Mouse (Mus musculus) heart, embryonic 12.5 days (tissue): ENCODE measurements around the gene Gnat2. TPM values are rescaled to one million over a fixed set of nuclear protein-coding genes. Genes with fewer than 3 reads are reported as not detected.
A peak's percentile ranks its signal among the peaks of the same experiment; 100 is the strongest.

Experiments
- ATAC-seq: fragments of 200-750 bp; cut with Nextera tagmentation; 2 replicates; pipeline ENCODE4 v1.8.0; 2017; ENCODE audit warnings: moderate TSS enrichment, moderate library complexity; ENCODE audit not compliant: insufficient number of reproducible peaks, low FRiP score
- H3K27ac ChIP-seq: fragments of 300-500 bp; sonication (generic); 2 replicates; pipeline ENCODE4 v1.5.1; 2016; ENCODE audit warnings: mild to moderate bottlenecking, moderate library complexity; ENCODE audit not compliant: poor library complexity, severe bottlenecking
- H3K27me3 ChIP-seq: fragments of 300-500 bp; sonication (generic); replicated peaks from 2 replicates; pipeline ENCODE4 v1.6.1; 2016; ENCODE audit warnings: mild to moderate bottlenecking, moderate library complexity
- H3K36me3 ChIP-seq: fragments of 300-500 bp; sonication (generic); 2 replicates; pipeline ENCODE4 v1.6.1; 2016; ENCODE audit warnings: mild to moderate bottlenecking, moderate library complexity
- H3K4me1 ChIP-seq: fragments of 300-500 bp; sonication (generic); replicated peaks from 2 replicates; pipeline ENCODE4 v1.6.1; 2016; ENCODE audit warnings: mild to moderate bottlenecking
- H3K4me2 ChIP-seq: fragments of 300-500 bp; sonication (generic); 2 replicates; pipeline ENCODE4 v1.6.1; 2016; ENCODE audit warnings: mild to moderate bottlenecking, moderate library complexity
- H3K4me3 ChIP-seq: fragments of 300-500 bp; sonication (generic); 2 replicates; pipeline ENCODE4 v1.5.1; 2016; ENCODE audit warnings: mild to moderate bottlenecking
- H3K9ac ChIP-seq: fragments of 300-500 bp; sonication (generic); 2 replicates; pipeline ENCODE4 v1.6.1; 2016; ENCODE audit warnings: mild to moderate bottlenecking, moderate library complexity
- H3K9me3 ChIP-seq: fragments of 300-500 bp; sonication (generic); replicated peaks from 2 replicates; pipeline ENCODE4 v1.6.1; 2016; ENCODE audit warnings: mild to moderate bottlenecking, moderate library complexity
- WGBS: fragments of 180-500 bp; shearing (Covaris S2); methylation state at CpG from one replicate; pipeline ENCODE4 v1.1.7; 2016; 5-methylcytosine and 5-hydroxymethylcytosine counted together
- polyA plus RNA-seq: library from polyadenylated mRNA; unstranded; fragments of >200 nt; fragmentation: Nextera tagmentation; extraction: Ambion mirVana; gene quantifications from 2 replicates; pipeline ENCODE4 v1.2.1, GENCODE M21; 2016

The Gnat2 gene
- polyA plus RNA-seq = 0.54 and 0.98 TPM in 2 replicates

DNA sequence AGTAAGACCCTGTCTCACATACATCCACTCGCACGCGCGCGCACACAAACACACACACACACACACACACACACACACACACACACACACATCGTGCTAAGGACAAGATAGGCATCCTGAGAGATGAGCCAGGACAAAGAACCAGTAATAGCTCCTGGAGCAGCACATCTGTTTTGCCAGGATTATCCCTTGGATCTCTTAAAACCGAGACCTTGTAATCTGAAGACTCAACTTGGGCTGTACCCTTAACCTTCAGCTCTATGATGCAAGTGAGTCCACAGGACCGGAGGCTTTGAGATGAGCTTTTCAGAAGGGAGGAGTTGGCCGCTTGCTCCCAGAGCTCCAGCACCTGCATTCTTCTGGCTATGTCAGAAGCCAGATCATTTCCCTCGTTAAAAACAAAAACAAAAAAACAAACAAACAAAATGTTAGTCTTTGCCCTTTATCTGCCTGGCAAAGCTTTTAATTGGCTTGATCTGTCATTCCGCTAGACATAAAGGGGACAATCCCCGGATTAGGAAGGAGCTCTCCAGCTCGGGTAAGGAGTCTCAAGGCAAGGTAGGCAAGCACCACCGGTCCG, at the start of gene Gnat2:
TSS of gene Gnat2 (plus strand) at position 254 of the 580 bp plus-strand sequence.
- ATAC-seq = no peak
- 78% methylated on average over 15 of the region's 15 CpGs for WGBS
- no peak within 1 kb of the TSS for H3K9ac ChIP-seq
- no peak within 1 kb of the TSS for H3K27ac ChIP-seq
- H3K4me1 ChIP-seq = peaks cover 30% of the 10 kb centered on the region
- no peaks in the 10 kb centered on the region for H3K9me3 ChIP-seq
- no peaks in the 10 kb centered on the region for H3K27me3 ChIP-seq
- H3K4me2 ChIP-seq = no peak within 1 kb of the TSS
- no peak within 1 kb of the TSS for H3K4me3 ChIP-seq
- H3K36me3 ChIP-seq = no peaks in the 10 kb centered on the region

DNA sequence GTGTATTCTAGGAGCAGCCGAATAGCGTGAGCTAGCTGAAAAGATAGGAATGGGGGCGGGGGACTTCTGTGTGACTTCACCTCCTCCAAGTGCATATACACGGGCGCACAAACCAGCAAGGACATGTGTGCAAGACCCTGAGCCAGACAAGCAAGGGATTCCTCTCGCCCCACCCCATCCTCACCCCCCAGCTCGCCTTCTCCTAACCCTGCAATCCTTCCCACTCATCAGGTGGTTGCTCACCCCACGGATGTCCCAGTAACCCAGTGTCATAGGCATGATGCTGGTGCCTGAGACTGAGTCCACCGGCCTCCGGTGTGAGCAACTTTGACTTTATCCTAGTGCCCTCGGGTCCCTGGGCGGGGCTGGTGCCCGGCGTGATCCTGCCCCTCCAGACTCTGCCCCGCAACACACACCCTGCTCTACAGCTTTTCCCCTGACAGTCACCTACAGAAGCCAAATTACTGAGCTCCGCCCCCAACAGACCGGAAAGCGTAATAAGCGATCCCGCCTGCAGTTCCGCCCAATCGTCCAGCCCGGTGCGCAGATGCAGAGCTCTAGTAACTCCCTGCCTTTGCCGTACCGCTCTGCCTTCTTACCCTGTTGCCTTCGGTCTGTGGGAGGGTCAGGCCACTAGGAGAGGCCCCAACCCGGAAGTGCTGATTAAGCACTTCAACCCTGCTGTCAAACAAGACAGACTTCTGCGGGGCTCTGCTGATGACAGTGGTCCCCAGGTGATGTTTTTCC, 48.0 kb upstream of the Gnat2 start, which contains the start of gene Gstm4:
TSS of gene Gstm4 (minus strand) at position 501 of the 747 bp plus-strand sequence.
- H3K4me3 ChIP-seq = peak within 1 kb of the TSS; percentile 65
- peak; percentile 95 for ATAC-seq
- WGBS = 6% methylated on average over 29 of the region's 29 CpGs
- H3K36me3 ChIP-seq = no peaks in the 10 kb centered on the region
- peak within 1 kb of the TSS; percentile 85 for H3K9ac ChIP-seq
- peaks cover 4% of the 10 kb centered on the region; the same call in 1 of the 2 replicates for H3K27me3 ChIP-seq
- peak within 1 kb of the TSS; percentile 68 for H3K27ac ChIP-seq
- H3K4me2 ChIP-seq = peak within 1 kb of the TSS; percentile 93
- H3K9me3 ChIP-seq = no peaks in the 10 kb centered on the region
- peaks cover 10% of the 10 kb centered on the region for H3K4me1 ChIP-seq

DNA sequence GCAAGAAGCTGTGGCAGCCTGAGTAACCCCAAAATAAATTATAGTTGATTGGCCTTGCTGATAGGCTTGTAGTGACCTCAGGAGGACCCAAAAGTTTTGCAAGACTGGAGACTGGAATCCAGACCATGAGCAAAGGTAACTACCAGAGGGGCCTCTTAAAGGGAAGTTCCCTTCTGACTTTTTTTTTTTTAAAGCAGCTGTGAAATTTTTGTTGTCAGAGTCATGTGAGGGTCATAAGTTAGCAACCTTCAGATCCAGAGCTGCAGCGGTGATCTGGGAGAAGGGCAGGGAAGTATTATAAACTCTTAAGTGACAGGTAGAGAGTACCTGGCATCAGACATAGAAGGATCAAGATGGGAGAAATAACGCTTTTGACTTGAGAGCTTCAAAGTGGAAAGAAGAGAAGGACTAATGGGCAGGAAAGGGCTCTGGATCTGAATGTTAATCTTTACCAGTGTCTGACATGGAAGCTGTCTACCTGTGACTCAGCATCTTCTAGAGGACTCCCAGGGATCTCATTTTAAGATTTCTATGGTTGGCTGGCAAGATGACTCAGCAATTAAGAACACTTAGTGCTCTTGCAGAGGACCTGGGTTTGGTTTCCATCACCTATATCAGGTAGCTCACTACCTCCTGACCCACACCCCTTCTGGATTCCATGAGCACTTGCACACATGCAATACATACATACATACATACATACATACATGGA, 45.5 kb upstream of the Gnat2 start:
- Histone ChIP-seq H3K9ac (no peak overlapping the region), H3K9me3 (no peaks in the 10 kb centered on the region), H3K4me3 (no peak overlapping the region), H3K27ac (no peak overlapping the region), H3K4me1 (peaks cover 10% of the 10 kb centered on the region), H3K36me3 (no peaks in the 10 kb centered on the region), H3K27me3 (peaks cover 6% of the 10 kb centered on the region; the same call in 1 of the 2 replicates), H3K4me2 (no peak overlapping the region)
- 81% methylated on average over 2 of the region's 2 CpGs for WGBS
- no peak for ATAC-seq

DNA sequence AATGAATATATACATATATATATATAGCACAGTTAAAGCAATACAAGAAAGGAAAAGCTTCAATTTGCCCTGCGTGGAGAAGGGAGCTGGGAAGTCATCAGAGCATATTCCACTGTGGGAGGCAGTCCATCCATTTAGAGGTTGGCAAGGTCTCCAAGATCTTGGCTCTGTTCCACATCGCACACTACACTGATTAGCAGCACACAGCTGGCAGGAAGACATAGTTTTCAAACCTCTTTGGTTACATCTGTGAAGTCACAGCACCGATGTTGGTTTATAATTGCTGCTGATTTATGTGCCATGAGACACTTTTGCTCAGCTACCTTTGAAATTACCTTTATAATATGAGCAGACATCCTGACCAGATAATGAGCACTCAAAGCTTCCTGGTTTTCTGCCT, 44.3 kb upstream of the Gnat2 start:
- H3K4me1 ChIP-seq = peaks cover 10% of the 10 kb centered on the region
- H3K9ac ChIP-seq = no peak overlapping the region
- 52% methylated on average over 3 of the region's 3 CpGs for WGBS
- H3K36me3 ChIP-seq = no peaks in the 10 kb centered on the region
- no peak for ATAC-seq
- H3K27me3 ChIP-seq = 0 out of 2 replicates have a peak, but pooled peaks cover 4% of the 10 kb centered on the region
- no peaks in the 10 kb centered on the region for H3K9me3 ChIP-seq
- no peak overlapping the region for H3K4me2 ChIP-seq
- no peak overlapping the region for H3K4me3 ChIP-seq
- H3K27ac ChIP-seq = no peak overlapping the region

DNA sequence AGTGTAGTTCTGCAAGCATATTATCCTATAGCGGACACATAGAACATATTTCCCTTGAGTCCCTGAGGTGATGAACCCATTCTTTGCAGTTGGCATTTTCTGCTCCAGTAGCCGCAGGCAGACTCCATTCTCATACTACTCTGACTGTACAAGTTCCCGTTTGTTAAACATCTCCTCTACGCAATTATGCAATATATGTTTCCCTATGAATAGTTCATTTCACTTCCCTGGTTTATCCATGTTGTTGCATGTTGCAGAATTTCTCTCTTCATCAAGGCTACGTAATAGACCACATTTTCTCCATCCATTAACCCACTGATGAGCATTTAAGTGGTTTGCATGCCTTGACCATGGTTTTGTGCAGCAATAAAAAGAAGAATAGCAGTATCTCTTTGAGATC, 42.1 kb upstream of the Gnat2 start:
- no peak for ATAC-seq
- H3K4me2 ChIP-seq = no peak overlapping the region
- H3K4me3 ChIP-seq = no peak overlapping the region
- no peak overlapping the region for H3K27ac ChIP-seq
- no peaks in the 10 kb centered on the region for H3K36me3 ChIP-seq
- H3K9me3 ChIP-seq = no peaks in the 10 kb centered on the region
- no peaks in the 10 kb centered on the region for H3K4me1 ChIP-seq
- H3K27me3 ChIP-seq = 0 out of 2 replicates have a peak, but pooled peaks cover 2% of the 10 kb centered on the region
- 87% methylated on average over 5 of the region's 5 CpGs for WGBS
- no peak overlapping the region for H3K9ac ChIP-seq

DNA sequence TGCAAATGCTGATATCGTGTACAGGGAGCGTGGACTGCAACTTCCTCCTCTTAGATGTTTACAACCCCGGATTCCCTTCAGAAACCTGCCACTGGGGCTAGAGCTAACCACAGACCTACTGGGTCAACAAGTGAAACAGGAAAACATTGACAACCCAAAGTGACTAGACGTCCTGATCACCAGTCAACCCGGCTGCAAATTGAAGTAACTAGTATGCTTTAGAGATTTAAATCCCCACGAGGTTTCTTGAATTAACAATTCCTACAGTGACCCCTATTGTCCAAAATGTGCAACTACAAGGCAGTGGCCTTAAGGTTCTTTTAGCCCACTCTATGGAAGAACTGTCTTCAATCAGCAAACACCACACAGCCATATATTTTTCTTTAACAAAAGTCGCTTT, 31.2 kb upstream of the Gnat2 start:
- Histone ChIP-seq H3K4me2 (peak overlapping the region; percentile 51), H3K27me3 (no peaks in the 10 kb centered on the region), H3K9ac (no peak overlapping the region), H3K27ac (no peak overlapping the region), H3K9me3 (no peaks in the 10 kb centered on the region), H3K36me3 (no peaks in the 10 kb centered on the region), H3K4me3 (no peak overlapping the region), H3K4me1 (no peaks in the 10 kb centered on the region)
- no peak for ATAC-seq
- WGBS = 13% methylated on average over 7 of the region's 7 CpGs

DNA sequence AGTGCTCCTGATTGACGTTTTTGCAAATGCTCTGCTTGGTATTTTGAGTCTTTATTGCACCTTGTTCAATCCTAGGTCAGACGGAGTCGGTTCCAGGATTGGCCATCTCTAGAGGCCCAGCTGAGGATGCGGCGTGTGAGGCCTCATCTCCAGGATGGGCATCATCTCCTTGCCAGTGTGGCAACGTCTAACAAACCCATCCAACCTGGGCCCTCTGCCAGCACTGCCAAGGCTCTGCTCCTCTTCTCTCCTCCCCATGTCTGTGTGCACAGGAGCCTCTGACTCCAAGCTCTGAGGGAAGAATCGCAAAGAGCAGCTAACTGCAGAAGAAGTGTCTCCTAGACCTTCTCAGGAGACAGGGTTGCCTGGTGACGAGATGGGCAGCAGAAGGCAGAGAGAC, 29.9 kb upstream of the Gnat2 start:
- 76% methylated on average over 8 of the region's 8 CpGs for WGBS

DNA sequence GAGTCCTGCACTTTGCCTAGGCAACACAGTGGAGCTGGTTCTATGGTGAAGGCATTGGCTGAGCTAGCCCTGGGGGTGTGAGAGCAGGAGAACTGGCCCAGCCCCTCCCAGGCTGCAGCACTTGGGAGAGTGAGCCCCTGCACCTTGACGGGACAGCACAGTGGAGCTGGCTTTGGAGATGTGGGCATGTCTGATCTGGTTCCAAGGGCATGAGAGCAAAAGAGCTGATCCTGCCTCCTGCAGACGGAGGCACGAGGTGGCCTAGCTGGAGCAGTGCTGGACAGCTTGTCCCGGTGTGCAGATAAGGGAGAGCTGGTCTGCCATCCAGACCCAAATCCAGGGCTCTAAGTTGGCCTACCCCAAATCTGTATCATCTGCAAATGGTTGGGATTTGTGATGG, 27.9 kb upstream of the Gnat2 start:
- no peak for ATAC-seq
- Histone ChIP-seq H3K9me3 (no peaks in the 10 kb centered on the region), H3K4me3 (no peak overlapping the region), H3K4me2 (no peak overlapping the region), H3K9ac (no peak overlapping the region), H3K4me1 (peaks cover 14% of the 10 kb centered on the region), H3K27me3 (no peaks in the 10 kb centered on the region), H3K36me3 (no peaks in the 10 kb centered on the region), H3K27ac (no peak overlapping the region)
- 49% methylated on average over 4 of the region's 4 CpGs for WGBS

More for the DNA sequence above, 29.9 kb upstream of the Gnat2 start:
- no peak overlapping the region for H3K9ac ChIP-seq
- no peak overlapping the region for H3K27ac ChIP-seq
- no peak for ATAC-seq
- H3K9me3 ChIP-seq = no peaks in the 10 kb centered on the region
- no peaks in the 10 kb centered on the region for H3K36me3 ChIP-seq
- no peak overlapping the region for H3K4me3 ChIP-seq
- no peaks in the 10 kb centered on the region for H3K27me3 ChIP-seq
- H3K4me1 ChIP-seq = no peaks in the 10 kb centered on the region
- no peak overlapping the region for H3K4me2 ChIP-seq

DNA sequence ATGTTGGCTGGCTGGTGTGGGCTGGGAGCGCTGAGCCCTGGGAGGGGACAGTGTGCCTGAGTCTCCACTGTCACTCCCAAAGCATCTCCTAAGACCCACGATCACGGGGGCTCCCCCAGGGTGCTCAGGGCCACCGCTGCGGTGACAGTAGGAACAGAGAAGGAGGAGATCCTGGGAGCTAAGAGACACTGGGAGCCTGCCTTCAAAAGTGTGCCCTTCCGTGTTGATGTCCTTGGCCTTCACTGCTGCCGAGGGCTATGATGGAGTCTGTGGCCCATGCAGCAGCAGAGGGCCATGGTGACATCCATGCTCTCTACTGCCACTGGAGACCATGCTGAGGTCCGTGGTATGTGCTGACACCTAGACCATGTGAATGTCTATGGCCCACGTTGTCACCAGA, 27.0 kb upstream of the Gnat2 start:
- 72% methylated on average over 9 of the region's 9 CpGs for WGBS
- ATAC-seq = no peak
- H3K9me3 ChIP-seq = no peaks in the 10 kb centered on the region
- no peaks in the 10 kb centered on the region for H3K27me3 ChIP-seq
- H3K4me3 ChIP-seq = no peak overlapping the region
- no peak overlapping the region for H3K4me2 ChIP-seq
- no peak overlapping the region for H3K9ac ChIP-seq
- H3K4me1 ChIP-seq = peaks cover 17% of the 10 kb centered on the region
- no peaks in the 10 kb centered on the region for H3K36me3 ChIP-seq
- H3K27ac ChIP-seq = no peak overlapping the region

DNA sequence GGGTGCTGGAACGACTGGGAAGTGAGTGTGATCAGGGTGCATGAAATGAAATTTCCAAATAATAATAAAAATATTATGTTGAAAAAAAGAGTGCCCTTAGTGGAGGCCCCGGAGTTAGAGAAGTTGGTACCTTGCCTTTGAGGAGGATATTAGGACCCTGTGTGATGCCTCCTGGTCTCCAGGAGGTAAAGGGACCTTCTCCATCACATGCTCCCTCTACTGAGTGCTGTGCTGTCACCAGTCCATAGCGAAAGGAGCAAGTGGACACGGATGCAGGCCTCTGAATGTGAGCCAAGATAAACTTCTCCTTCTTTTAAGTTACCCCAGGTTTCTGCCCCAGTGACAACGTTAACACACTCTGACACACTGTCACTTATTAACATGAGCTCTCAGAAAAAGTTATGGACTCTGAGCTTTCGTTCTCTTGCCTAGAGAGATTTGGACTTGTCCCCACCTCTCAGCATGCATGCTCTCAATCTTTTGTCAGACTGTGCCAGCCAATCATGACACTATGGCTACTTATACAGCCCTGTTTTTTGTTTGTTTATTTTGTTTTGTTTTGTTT, 25.1 kb upstream of the Gnat2 start:
- 65% methylated on average over 6 of the region's 6 CpGs for WGBS
- no peak overlapping the region for H3K4me2 ChIP-seq
- H3K4me3 ChIP-seq = no peak overlapping the region
- no peak overlapping the region for H3K27ac ChIP-seq
- no peak overlapping the region for H3K9ac ChIP-seq
- ATAC-seq = no peak
- peaks cover 8% of the 10 kb centered on the region for H3K36me3 ChIP-seq
- H3K27me3 ChIP-seq = no peaks in the 10 kb centered on the region
- H3K4me1 ChIP-seq = peaks cover 18% of the 10 kb centered on the region
- no peaks in the 10 kb centered on the region for H3K9me3 ChIP-seq

DNA sequence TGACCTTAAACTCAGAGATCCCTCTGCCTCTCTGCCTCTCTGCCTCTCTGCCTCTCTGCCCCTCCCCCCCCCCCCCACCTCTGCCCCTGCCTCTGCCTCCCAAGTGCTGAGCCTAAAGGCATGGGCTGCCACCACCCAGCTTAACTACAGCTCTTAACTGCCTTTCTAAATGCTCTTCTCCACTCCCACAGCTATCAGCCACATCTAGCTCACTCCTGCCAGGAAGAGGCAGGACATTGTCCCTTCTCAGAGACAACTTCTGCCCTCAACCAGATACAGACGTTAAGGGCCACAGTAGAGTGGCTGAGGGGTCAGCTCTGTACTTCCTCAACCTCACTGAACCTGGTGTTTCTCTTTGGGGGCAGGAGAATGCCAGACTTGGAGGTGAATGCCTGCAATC, 23.8 kb upstream of the Gnat2 start:
- no peak overlapping the region; the same call in 1 of the 2 replicates for H3K4me2 ChIP-seq
- no peak overlapping the region for H3K4me3 ChIP-seq
- H3K36me3 ChIP-seq = peaks cover 8% of the 10 kb centered on the region
- 3% methylated on average over 1 of the region's 1 CpGs for WGBS
- H3K27ac ChIP-seq = no peak overlapping the region
- H3K27me3 ChIP-seq = no peaks in the 10 kb centered on the region
- no peaks in the 10 kb centered on the region for H3K9me3 ChIP-seq
- H3K9ac ChIP-seq = peak overlapping the region; percentile 39
- no peak for ATAC-seq
- peaks cover 18% of the 10 kb centered on the region for H3K4me1 ChIP-seq
